8 mouse cellular contexts compared by ENCODE assay signal in the genomic region with DNA sequence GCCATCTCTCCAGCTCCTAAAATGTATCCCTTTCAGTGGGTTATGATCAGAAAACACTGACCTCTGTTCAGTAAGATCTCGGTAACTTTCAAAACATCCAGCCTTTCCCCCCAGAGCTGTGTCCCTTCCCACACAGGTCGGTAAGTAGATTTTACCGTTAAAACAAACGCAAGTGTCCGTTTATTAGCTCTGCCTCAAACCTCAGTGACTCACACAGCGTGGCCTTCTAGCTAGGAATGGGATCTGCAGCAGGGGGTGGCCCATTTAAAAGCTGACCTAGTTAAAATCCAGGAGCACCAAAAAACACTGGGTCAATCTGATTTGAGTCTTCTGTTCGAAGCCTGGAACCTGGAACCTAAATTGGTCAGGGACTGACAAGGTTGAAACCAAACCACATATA. TPM values are rescaled to one million over a fixed set of nuclear protein-coding genes. Genes with fewer than 3 reads are reported as not detected.
DNase-seq lines count a peak whose midpoint lies in the region; ATAC-seq lines count a peak whose summit lies in the region.

No protein-coding gene starts in this region.

- H3K9ac ChIP-seq in kidney, embryonic 16.5 days (replicated peaks; ENCODE audit: low read length), result peak overlapping the region; percentile 32; the same call in 1 of the 2 replicates
- H3K9ac ChIP-seq in forebrain, embryonic 15.5 days (replicated peaks), result 0 out of 2 replicates have a peak overlapping the region, but pooled peaks have one; percentile 17

- H3K4me3 ChIP-seq in kidney, embryonic 16.5 days (ENCODE audit: low read length), result no peak overlapping the region
- no peak overlapping the region for H3K4me3 ChIP-seq in forebrain, embryonic 15.5 days

- WGBS in kidney, embryonic 16.5 days, result 36% methylated on average over 7 of the region's 7 CpGs
- 37% methylated on average over 7 of the region's 7 CpGs for WGBS in forebrain, embryonic 15.5 days

- peak; percentile 79 to 93 for DNase-seq in adrenal gland, adult (ENCODE audit: inconsistent age in 2 of 2, low spot score in 1 of 2)
- DNase-seq in adrenal gland, adult 18-20 months (ENCODE audit: low spot score in 2 of 2), result no peak
- no peak for DNase-seq in kidney, postnatal 25 days
- DNase-seq in adrenal gland, postnatal 25 days, result peak; percentile 55
- DNase-seq in retina, embryonic 14.5 days (ENCODE audit: low spot score), result no peak
- no peak for DNase-seq in urinary bladder, postnatal 14 days (ENCODE audit: low spot score)

- H3K27ac ChIP-seq in kidney, embryonic 16.5 days (ENCODE audit: low read length), result 0 out of 2 replicates have a peak overlapping the region, but pooled peaks have one; percentile 12
- no peak overlapping the region for H3K27ac ChIP-seq in forebrain, embryonic 15.5 days (replicated peaks)

- H3K9me3 ChIP-seq in kidney, embryonic 16.5 days (ENCODE audit: low read length), result no peaks in the 10 kb centered on the region
- H3K9me3 ChIP-seq in forebrain, embryonic 15.5 days, result no peaks in the 10 kb centered on the region

- no peaks in the 10 kb centered on the region for H3K36me3 ChIP-seq in kidney, embryonic 16.5 days (ENCODE audit: insufficient read depth, low read length)
- no peaks in the 10 kb centered on the region for H3K36me3 ChIP-seq in forebrain, embryonic 15.5 days

- peaks cover 100% of the 10 kb centered on the region for H3K4me1 ChIP-seq in kidney, embryonic 16.5 days (ENCODE audit: insufficient read depth, low read length)
- peaks cover 91% of the 10 kb centered on the region for H3K4me1 ChIP-seq in forebrain, embryonic 15.5 days

- no peak overlapping the region for H3K4me2 ChIP-seq in kidney, embryonic 16.5 days (replicated peaks; ENCODE audit: low read depth, low read length)
- no peak overlapping the region for H3K4me2 ChIP-seq in forebrain, embryonic 15.5 days (replicated peaks)

- no peak for ATAC-seq in kidney, embryonic 16.5 days (ENCODE audit: low FRiP score, low TSS enrichment)
- ATAC-seq in forebrain, embryonic 15.5 days (replicated peaks), result no peak

- no peaks in the 10 kb centered on the region for H3K27me3 ChIP-seq in kidney, embryonic 16.5 days (ENCODE audit: insufficient read depth, low read length)
- H3K27me3 ChIP-seq in forebrain, embryonic 15.5 days, result no peaks in the 10 kb centered on the region

RNA-seq across cellular contexts. Expression of a gene that starts 23.7 kb away (rescaled TPM):
- 100 to 1,000 TPM; 275 to 337 TPM for total RNA-seq in adrenal gland, adult 18-20 months (2021)
- 196 and 238 TPM in 2 replicates for polyA plus RNA-seq in kidney, embryonic 16.5 days (2015; fragmentation: Nextera tagmentation; extraction: Ambion mirVana)
- 271 and 320 TPM in 2 replicates for total RNA-seq in adrenal gland, postnatal 25 days (2021)
- polyA plus RNA-seq in forebrain, embryonic 15.5 days (2015; fragmentation: Nextera tagmentation; extraction: Ambion mirVana), result 168 and 174 TPM in 2 replicates

Comparison
In these comparisons a context has a peak if more than half of its experiments do, and no peak if none do; other contexts are left out.
1. DNase-seq: peak in adrenal gland, adult (2 of 2) and adrenal gland, postnatal 25 days (single experiment); none in adrenal gland, adult 18-20 months (0 of 2), kidney, postnatal 25 days (0 of 2), retina, embryonic 14.5 days (single experiment) and urinary bladder, postnatal 14 days (single experiment).